Mouse (Mus musculus): ENCODE results near the gene Rfx7. TPM values are rescaled to one million over a fixed set of nuclear protein-coding genes. Genes with fewer than 3 reads are reported as not detected.

Rfx7 gene
- polyA plus RNA-seq, 1 experiment from 2014 or later, result 18.1 TPM

GRCm38 (mm10) chr9:72623605-72624004 is 91.6 kb downstream of the Rfx7 start:
- Histone ChIP-seq H3K4me1 (ENCODE audit: insufficient read depth) (peaks cover 8% of the 10 kb centered on the region), H3K9me3 (ENCODE audit: low read depth, low read length) (no peaks in the 10 kb centered on the region), H3K9ac (no peak overlapping the region), H3K27ac (ENCODE audit: low read depth) (no peak overlapping the region), H3K36me3 (ENCODE audit: insufficient read depth) (peaks cover 9% of the 10 kb centered on the region), H3K27me3 (ENCODE audit: insufficient read depth, low read length) (no peaks in the 10 kb centered on the region), H3K4me3 (ENCODE audit: low read depth, low read length) (no peak overlapping the region), H3K4me2 (no peak overlapping the region)
- DNase-seq, result no peak
- no peak for ATAC-seq (ENCODE audit: insufficient read depth)
- 79% methylated on average over 1 of the region's 1 CpGs for WGBS
- TF ChIP-seq CTCF (IDR thresholded peaks at IDR 0.05; ENCODE audit: low read depth), result no peak

GRCm38 (mm10) chr9:72627598-72627997 is 95.6 kb downstream of the Rfx7 start:
- Histone ChIP-seq H3K36me3 (ENCODE audit: insufficient read depth) (no peaks in the 10 kb centered on the region), H3K4me3 (ENCODE audit: low read depth, low read length) (no peak overlapping the region), H3K4me2 (no peak overlapping the region), H3K27me3 (ENCODE audit: insufficient read depth, low read length) (no peaks in the 10 kb centered on the region), H3K27ac (ENCODE audit: low read depth) (no peak overlapping the region), H3K9me3 (ENCODE audit: low read depth, low read length) (no peaks in the 10 kb centered on the region), H3K9ac (no peak overlapping the region), H3K4me1 (ENCODE audit: insufficient read depth) (peaks cover 12% of the 10 kb centered on the region)
- DNase-seq, result no peak
- WGBS, result 41% methylated on average over 1 of the region's 1 CpGs
- ATAC-seq (ENCODE audit: insufficient read depth), result no peak
- TF ChIP-seq CTCF (IDR thresholded peaks at IDR 0.05; ENCODE audit: low read depth), result no peak

- peak; percentile 88 for DNase-seq
These were observed 96.6 kb downstream of the Rfx7 start for GRCm38 (mm10) chr9:72628591-72628990.

GRCm38 (mm10) chr9:72632198-72632597 is 100.2 kb downstream of the Rfx7 start:
- Histone ChIP-seq H3K27ac (ENCODE audit: low read depth) (no peak overlapping the region), H3K4me2 (no peak overlapping the region), H3K36me3 (ENCODE audit: insufficient read depth) (no peaks in the 10 kb centered on the region), H3K4me3 (ENCODE audit: low read depth, low read length) (no peak overlapping the region), H3K27me3 (ENCODE audit: insufficient read depth, low read length) (no peaks in the 10 kb centered on the region), H3K9me3 (ENCODE audit: low read depth, low read length) (no peaks in the 10 kb centered on the region), H3K4me1 (ENCODE audit: insufficient read depth) (peaks cover 12% of the 10 kb centered on the region), H3K9ac (no peak overlapping the region)
- ATAC-seq (ENCODE audit: insufficient read depth), result no peak
- no peak for DNase-seq
- TF ChIP-seq CTCF (IDR thresholded peaks at IDR 0.05; ENCODE audit: low read depth), result no peak
- WGBS, result 9% methylated on average over 1 of the region's 1 CpGs

More at GRCm38 (mm10) chr9:72628591-72628990, 96.6 kb downstream of the Rfx7 start:
- H3K4me1 ChIP-seq (ENCODE audit: insufficient read depth), result peaks cover 12% of the 10 kb centered on the region
- no peak for TF ChIP-seq CTCF (IDR thresholded peaks at IDR 0.05; ENCODE audit: low read depth)
- H3K27ac ChIP-seq (ENCODE audit: low read depth), result peak overlapping the region; percentile 26; the same call in 1 of the 2 replicates
- H3K36me3 ChIP-seq (ENCODE audit: insufficient read depth), result no peaks in the 10 kb centered on the region
- H3K4me2 ChIP-seq, result no peak overlapping the region
- H3K27me3 ChIP-seq (ENCODE audit: insufficient read depth, low read length), result no peaks in the 10 kb centered on the region
- H3K9ac ChIP-seq, result no peak overlapping the region
- 7% methylated on average over 2 of the region's 2 CpGs for WGBS
- no peak overlapping the region for H3K4me3 ChIP-seq (ENCODE audit: low read depth, low read length)
- ATAC-seq (ENCODE audit: insufficient read depth), result peak; percentile 69; the same call in 1 of the 2 replicates
- no peaks in the 10 kb centered on the region for H3K9me3 ChIP-seq (ENCODE audit: low read depth, low read length)

- Histone ChIP-seq H3K4me2 (no peak overlapping the region), H3K9me3 (ENCODE audit: low read depth, low read length) (no peaks in the 10 kb centered on the region), H3K36me3 (ENCODE audit: insufficient read depth) (no peaks in the 10 kb centered on the region), H3K4me1 (ENCODE audit: insufficient read depth) (peaks cover 9% of the 10 kb centered on the region; the same call in 1 of the 2 replicates), H3K27me3 (ENCODE audit: insufficient read depth, low read length) (no peaks in the 10 kb centered on the region), H3K27ac (ENCODE audit: low read depth) (no peak overlapping the region), H3K9ac (no peak overlapping the region), H3K4me3 (ENCODE audit: low read depth, low read length) (no peak overlapping the region)
- peak; percentile 87 for TF ChIP-seq CTCF (IDR thresholded peaks at IDR 0.05; ENCODE audit: low read depth)
- ATAC-seq (ENCODE audit: insufficient read depth), result no peak
- peak; percentile 88 for DNase-seq
These were observed 103.1 kb downstream of the Rfx7 start for GRCm38 (mm10) chr9:72635134-72635533.

GRCm38 (mm10) chr9:72636547-72636946 is 104.5 kb downstream of the Rfx7 start:
- no peak for TF ChIP-seq CTCF (IDR thresholded peaks at IDR 0.05; ENCODE audit: low read depth)
- Histone ChIP-seq H3K27ac (ENCODE audit: low read depth) (no peak overlapping the region), H3K9me3 (ENCODE audit: low read depth, low read length) (no peaks in the 10 kb centered on the region), H3K4me1 (ENCODE audit: insufficient read depth) (peaks cover 21% of the 10 kb centered on the region), H3K4me2 (no peak overlapping the region), H3K27me3 (ENCODE audit: insufficient read depth, low read length) (no peaks in the 10 kb centered on the region), H3K9ac (no peak overlapping the region), H3K4me3 (ENCODE audit: low read depth, low read length) (no peak overlapping the region), H3K36me3 (ENCODE audit: insufficient read depth) (no peaks in the 10 kb centered on the region)
- ATAC-seq (ENCODE audit: insufficient read depth) (no peak), DNase-seq (no peak)
- 75% methylated on average over 7 of the region's 7 CpGs for WGBS

- TF ChIP-seq CTCF (IDR thresholded peaks at IDR 0.05; ENCODE audit: low read depth), result no peak
- DNase-seq (no peak), ATAC-seq (ENCODE audit: insufficient read depth) (no peak)
- Histone ChIP-seq H3K36me3 (ENCODE audit: insufficient read depth) (no peaks in the 10 kb centered on the region), H3K4me2 (no peak overlapping the region), H3K9ac (no peak overlapping the region), H3K4me1 (ENCODE audit: insufficient read depth) (peaks cover 23% of the 10 kb centered on the region), H3K27ac (ENCODE audit: low read depth) (no peak overlapping the region), H3K9me3 (ENCODE audit: low read depth, low read length) (no peaks in the 10 kb centered on the region), H3K4me3 (ENCODE audit: low read depth, low read length) (no peak overlapping the region), H3K27me3 (ENCODE audit: insufficient read depth, low read length) (no peaks in the 10 kb centered on the region)
- 79% methylated on average over 8 of the region's 8 CpGs for WGBS
These were observed 105.2 kb downstream of the Rfx7 start for GRCm38 (mm10) chr9:72637243-72637642.
